Mouse (Mus musculus): ENCODE measurements around the gene Abcc2.

The Abcc2 gene

DNA sequence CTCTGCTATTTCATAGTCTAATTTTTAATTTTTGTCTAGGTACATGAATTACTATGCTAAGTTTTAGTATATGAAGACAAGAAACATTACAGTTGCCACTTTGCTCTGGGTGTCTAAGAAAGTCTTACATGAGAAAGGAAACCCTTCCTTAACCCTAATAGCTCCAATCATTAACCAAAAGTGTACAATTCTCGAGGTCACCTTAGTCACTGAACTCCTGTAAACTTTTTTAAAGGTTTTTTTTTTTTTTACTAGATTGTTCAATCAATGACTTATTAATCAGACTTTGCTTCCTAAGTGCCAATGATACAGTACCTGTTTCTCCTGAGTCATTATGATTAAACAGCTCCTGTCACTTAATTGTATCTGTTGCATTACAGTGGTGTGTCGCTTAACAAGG, 4.7 kb upstream of the Abcc2 start:
- DNase-seq (ENCODE audit: low read depth, low spot score): no peak

DNA sequence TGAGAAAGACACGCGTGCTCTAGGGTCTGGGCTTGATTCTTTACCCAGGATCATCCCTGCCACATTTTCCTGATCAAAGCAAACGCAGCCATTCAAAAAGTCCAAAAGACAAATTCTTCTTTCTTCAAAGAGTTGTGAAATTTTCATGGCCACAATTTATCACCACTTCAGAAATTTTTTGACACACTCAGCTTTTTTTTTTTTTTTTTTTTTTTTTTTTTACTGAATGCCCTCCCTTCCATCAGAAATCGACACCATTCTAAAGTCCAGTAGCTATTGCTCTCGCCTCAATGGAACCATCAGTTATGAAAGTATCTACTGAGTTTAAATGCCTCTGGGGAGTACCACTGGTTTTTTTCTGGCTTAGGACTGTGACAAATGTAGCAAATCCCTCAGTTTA, 1.6 kb upstream of the Abcc2 start:
- no peak for DNase-seq (ENCODE audit: low read depth, low spot score)

DNA sequence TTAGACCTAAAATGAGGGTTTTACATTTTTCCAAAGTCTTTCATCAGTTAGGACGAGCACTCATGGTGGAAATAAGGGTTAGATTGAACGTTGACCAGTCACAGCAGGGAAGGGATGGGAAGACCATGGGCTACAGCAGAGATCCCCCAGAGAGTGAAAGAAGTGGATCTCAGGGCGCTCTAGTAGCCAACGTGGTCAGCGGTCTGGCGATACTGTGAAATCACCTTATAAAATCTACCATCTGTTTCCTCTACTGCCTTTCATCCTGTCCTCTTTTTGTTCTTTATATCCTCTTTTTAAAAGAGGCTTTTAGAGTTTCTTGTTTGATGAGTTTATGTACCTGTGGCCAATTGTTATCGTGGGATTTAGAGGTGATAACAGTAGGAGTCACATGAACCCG, 2.8 kb downstream of the Abcc2 start:
- DNase-seq (ENCODE audit: low read depth, low spot score): no peak

DNA sequence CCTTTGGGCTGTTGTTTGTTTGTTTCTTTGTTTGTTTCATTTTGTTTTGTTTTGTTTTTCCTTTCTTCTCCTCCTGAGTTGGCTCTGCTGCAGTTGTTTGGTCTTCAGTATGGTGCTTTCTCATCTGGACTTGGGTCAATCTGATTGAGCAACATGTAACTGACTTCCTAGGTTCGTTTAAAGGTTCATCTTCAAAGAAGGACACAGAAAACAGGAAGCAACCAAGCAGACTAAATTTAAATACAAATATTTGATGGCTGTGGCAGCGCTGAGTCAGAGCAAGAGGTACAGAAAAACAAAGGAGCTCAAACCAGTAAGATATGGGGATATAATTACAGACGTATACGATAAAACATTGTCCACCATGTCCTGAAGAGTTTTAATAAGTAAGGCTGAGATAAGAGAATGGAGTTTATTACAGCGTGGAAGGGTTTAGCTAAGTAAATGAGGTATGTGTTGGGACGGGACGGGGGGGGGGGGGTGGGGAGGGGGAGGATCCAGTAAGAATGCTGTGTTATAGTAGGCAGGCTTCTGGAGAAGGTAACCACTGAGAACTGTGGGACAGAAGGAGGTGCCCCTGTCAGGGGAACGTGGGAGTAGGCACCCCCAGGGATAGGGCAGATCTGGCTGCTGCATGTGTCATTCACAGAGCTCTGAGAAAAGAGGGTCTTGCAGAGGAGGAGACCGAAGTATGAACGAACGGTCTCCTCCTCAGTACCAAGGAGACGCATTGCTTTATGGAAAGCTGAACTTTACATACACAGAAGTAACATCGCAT, 4.4 kb downstream of the Abcc2 start:
- no peak for DNase-seq (ENCODE audit: low read depth, low spot score)

DNA sequence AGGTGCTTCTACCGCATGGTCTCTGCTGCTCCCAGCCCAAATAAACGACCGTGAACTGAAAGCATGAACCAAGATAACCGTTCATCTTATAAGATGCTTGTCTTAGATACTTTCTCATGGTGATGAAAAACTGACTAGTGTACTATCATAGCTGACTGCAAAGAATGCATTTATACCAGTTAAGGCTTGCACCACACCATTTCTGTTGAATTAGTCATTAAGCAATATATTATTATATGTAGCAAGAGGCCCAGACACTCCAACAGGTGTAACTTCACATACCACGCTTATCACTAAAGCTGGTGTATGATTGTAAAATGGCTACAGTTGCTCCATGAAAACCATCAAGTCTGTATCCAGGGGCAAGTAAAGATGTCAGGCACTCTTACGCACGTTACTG, 7.8 kb downstream of the Abcc2 start:
- DNase-seq (ENCODE audit: low read depth, low spot score): no peak

DNA sequence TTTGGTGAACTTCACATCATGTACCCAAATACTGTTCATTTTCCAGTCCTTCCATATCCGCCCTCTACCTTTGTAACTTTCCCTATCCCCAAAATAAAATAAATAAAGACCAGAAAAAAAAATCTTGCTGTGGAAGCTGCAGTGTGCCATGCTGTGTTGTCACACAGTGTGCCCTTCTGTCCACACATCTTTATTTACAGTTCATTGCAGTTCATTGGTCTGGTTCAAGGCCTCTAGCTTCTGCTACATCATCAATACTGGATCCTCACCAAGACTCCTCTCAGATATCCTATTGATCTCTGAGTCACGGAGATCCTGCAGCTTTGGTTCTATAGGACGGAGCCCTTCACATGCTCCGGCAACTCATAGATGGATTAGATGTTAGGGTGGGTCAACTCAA, 10.5 kb downstream of the Abcc2 start:
- DNase-seq (ENCODE audit: low read depth, low spot score): no peak

DNA sequence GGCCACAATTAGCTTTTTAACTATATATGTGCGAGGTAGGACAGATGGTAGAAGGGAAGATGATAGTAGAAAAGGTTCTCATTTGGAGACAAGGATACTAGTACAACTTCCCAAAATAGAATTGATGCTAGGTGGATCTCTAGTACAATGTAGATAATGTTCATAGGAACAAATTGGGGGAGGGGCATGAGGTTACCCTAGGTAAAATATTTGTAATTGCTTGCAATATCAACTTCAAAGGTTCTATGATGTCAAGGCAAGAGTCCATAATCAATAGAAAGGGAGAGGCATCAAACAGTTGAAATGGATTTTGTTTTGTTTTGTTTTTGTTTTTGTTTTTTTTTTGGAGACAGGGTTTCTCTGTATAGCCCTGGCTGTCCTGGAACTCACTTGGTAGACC, 12.0 kb downstream of the Abcc2 start:
- no peak for DNase-seq (ENCODE audit: low read depth, low spot score)

DNA sequence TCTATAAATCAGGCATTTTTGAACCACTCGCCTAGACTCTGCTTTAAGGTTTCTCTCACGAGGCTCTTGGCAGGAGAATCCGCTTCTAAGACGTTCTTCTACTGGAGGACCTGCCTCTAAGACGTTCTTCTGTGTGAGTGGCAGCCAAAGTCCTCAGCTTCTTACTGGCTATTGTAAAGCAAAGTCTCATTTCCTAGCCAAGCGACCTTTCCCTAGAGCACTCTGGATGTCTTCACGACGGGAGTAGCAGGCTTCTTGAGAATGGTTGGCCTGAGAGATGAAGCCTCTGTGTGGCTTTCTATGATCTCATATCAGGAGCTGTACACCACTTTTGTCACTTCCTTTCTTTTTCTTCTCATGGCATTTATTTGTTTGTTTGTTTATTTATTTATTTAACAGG, 13.5 kb downstream of the Abcc2 start:
- DNase-seq (ENCODE audit: low read depth, low spot score): peak; percentile 14

DNA sequence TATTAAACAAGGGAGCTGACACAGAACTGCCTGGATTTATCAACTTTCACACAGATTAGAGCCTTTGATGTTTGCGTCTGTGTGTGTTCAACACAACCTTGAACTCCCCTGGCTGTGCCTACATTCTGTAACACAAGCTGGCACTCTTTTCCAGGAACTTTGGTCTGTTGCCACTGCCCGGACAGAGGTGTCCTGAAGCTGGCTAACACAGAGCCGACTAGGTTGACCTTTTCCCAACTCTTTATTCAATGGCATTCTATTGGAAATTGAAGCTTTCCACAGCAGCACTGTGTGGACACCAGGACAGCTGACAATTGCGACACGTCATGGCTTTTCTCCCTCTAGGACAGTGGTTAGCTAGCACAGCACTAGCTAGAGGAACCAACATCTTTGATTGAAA, 15.2 kb downstream of the Abcc2 start:
- no peak for DNase-seq (ENCODE audit: low read depth, low spot score)

DNA sequence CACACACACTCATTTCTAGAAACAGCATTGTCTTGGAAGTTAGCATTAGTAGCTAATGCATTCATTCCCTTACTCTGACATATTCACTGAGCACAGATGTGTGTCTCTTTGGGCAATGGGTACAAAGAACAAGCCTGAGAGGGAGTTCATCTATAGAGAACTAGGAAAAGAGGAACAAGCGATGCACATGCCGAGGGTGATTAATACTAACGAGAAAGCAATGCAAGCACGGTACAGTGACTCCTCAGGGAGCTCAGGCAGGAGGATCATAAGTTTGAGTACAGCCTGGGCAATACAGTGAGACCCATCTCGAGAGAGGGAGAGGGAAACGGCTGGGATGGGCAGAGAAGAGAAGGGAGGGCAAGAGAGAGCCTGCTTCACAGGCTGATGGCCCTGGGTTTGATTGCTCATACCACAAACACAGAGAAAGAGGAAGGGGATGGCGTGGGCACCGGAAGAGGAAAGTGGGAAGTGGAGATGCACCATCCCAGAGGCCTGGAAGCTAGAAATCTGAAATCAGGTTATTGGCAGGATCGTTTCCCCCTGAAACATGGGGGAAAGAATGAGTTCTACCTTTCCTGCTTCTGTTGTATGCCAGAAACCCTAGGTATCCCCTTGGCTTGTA, 19.5 kb downstream of the Abcc2 start:
- no peak for DNase-seq (ENCODE audit: low read depth, low spot score)

DNA sequence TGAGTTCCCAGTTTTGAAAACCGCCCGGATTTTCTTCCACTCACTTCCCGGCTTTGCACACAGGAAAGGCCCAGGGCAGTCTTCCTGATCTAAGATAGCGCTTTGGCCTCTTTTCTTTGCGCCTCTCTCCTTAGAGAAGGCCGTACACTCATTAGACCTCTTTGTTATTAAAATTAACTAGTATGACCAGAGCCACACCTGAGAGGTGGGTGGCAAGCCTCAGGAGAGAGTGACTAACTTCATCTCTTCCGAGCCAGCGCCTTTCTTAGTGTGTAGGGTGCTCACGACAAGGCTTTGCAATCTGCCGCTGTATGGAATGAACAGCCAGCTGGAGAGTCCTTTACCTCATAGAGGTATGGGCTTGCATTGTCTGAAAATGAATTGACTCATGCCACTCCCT, 21.9 kb downstream of the Abcc2 start:
- DNase-seq (ENCODE audit: low read depth, low spot score): peak; percentile 35

DNA sequence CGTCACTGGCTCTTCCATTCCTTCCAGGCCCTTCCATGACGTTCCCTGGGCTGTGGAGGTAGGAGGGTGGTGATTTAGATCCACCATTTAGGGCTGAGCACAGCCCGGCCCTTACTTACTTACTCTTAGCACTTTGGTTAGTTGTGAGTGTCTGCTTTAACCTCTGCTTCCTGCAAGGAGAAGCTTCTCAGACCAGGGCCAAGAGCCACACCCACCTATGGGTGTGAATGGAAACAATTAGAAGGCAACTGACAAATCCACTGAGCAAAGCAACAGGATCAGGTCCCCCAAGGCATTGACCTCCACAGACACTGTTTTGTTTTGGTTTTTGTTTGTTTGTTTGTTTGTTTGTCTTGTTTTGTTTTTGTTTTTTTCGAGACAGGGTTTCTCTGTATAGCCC, 27.3 kb downstream of the Abcc2 start:
- DNase-seq (ENCODE audit: low read depth, low spot score): peak; percentile 56

DNA sequence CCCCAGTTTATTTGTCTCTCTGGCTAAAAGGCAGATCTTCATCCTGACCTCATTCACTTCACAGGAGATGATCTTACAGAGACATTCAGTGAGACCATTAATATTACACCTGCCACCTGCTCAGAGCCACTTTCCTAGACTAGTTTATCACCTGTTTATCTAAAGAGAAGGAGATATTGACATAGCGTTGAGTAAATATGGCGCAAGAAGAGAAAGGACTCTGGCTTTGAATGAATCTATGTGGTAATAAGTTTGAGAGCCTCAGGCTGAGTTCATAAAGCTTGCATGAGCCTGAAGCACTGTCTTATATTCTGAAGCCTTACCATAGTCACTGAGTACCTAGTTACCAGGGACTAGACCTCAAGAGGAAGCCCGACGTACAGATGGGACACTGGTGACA, 29.4 kb downstream of the Abcc2 start:
- no peak for DNase-seq (ENCODE audit: low read depth, low spot score)

DNA sequence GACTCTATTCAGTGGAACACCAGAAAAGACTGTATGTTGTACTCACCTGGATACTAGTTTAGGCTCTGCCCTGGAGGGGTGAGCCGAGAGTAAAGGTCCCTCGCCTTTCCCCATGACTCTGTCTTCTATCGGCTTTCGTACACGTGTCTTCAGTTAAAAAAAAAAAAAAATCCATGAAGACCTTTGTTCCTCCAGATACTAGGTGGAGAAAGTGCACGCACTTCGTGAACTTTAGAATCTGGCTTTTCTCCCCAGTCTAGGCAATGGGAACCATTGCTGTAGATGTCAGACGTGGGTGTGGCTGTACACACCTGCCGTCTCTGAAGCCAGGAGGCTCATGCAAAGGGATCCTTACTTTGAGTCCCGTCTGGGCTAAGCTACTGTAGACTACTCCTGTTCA, 31.3 kb downstream of the Abcc2 start:
- no peak for DNase-seq (ENCODE audit: low read depth, low spot score)

DNA sequence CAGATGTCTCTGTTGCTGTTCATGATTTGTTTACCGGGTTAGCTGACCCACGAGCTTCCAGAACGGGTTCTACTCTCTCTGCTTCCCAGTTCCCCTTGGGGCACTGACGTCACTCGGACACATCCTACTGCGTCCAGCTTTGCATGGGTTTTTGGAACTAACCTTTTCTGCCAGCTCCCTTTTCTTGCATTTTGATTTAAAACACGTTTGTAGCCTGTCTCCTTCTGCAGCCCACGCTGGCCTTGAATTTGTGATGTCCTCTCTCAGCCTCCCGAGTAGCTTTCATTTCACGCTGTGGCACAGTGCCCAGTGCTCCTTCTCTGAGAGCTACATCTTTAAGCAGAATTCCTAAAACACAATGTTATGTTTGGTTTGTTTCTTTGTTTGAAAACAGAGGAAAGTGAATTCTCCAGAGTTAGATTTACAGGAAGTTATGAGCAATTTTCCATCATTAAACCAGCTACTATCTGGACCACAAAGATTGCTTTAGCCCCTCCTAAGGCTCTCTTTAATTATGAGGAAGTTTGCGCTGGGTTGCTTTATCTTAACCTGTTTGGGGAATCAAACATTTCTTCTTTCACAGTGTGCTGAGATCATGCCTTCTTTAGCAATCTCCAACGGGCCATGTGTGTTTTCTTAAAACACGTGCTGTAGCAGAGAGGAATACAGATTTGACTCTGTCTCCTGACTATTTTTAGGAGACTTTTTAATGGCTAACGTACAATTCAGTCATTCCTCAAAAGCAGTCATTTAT, 33.8 kb downstream of the Abcc2 start:
- DNase-seq (ENCODE audit: low read depth, low spot score): no peak

DNA sequence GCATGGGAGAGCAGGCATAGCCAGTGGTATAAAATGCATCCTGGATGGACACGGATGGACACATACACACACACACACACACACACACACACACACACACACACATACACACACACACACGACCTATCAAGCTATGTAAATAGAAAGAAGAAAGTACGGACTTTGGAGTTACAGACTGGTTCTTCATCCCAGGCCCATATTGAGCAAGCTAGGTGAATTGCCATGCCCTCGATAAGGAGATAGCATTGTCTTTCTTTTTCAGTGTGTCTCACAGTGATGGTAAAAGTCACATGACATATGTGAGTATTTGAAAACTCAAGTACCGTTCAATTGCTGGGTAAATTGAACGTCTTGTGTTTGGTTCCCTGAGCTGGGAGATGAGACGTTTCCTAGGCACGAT, 44.9 kb downstream of the Abcc2 start:
- no peak for DNase-seq (ENCODE audit: low read depth, low spot score)

DNA sequence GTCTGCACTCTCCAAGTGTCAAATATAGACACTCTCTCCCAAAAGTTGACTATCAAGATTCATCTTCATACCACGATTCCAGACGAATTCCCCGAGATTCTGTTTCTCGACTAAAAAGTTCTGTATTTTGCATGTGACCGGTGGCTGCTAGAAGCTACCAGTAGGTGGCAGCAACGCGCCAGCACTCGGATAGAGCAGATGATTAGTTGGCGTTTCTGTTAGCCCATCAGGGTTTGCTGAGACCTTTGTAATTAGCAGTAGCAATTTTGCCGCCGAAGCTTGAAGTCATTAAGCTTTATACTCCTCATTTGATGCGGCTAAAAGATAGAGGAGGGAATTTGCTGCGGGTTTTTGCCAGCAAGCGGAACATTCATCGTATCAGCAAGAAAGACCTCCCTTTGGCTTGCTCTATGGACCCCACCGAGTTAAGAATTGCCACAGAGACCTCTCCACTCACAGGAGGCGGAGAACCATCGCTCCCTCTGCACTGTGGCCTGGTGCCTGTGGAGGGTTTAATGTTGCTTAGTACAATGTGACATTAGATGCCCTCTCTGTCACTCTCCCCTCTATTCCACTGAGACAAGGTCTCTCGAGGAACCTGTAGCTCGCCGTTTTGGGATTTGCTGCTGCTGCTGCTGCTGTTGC, 50.6 kb downstream of the Abcc2 start:
- DNase-seq (ENCODE audit: low read depth, low spot score): peak; percentile 66

DNA sequence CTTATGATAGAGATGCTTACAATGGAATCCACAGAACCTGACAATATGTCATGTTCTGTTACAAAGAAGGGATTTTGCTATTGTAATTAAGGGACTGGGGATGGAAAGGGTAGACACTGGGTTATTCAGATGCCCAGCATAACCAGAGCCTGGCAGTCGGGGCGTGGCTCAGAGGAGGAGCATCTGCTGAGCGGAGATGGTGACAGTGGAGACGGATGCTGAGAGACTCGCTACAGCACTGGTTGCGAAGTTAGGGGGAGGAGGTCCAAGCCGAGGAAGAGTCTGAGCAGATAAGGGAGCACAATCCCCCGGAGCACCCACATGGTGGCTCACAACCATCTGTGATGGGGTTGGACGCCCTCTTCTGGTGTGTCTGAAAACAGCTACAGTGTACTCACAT, 61.2 kb downstream of the Abcc2 start:
- peak; percentile 39 for DNase-seq (ENCODE audit: low read depth, low spot score)

DNA sequence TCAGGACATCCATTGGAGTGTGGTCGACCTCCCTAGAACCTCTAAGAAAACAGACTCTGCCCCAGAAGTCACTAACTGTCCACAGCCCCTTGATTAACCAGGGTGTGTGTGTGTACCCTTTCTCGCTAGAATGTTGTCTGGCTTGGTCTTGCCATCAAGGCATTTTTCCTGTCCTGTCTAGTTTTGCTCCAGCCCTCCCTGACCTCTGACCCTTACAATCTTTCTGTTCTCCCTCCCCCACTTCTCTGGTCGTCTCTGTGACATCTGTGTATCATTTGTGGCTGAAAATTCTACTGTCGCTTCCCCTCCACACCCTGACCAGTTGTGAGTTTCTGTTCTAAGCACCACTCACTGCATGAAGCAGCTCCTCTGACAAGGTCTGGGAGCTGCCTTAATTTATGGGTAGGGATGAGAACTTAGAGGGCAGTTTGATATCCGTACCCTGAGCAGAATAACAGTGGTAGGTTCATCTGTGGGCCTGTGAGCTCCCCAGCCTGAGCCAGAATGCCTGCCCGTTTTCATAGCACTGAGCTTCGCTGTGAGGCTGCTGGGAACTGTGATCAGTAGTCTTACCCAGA, 63.4 kb downstream of the Abcc2 start:
- no peak for DNase-seq (ENCODE audit: low read depth, low spot score)

DNA sequence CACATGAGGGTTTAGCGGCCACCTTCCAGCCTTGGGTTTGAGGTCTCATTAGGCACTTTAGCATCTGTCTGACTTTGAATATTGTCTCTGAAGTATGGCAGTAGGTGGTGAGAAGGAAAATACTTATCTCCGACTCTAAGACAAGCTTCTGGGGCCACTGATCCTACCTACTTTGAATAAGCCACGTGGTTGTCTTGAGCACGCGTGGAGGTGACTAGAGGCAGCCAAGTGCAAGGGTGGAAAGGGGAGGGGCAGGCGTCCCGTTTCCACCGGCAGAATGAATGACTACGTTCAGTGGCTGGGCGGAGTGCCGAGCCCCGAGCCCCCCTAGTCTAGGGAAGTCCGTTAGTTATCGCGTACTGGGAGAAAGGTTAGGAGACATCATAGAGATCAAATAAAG, 65.1 kb downstream of the Abcc2 start:
- no peak for DNase-seq (ENCODE audit: low read depth, low spot score)

DNA sequence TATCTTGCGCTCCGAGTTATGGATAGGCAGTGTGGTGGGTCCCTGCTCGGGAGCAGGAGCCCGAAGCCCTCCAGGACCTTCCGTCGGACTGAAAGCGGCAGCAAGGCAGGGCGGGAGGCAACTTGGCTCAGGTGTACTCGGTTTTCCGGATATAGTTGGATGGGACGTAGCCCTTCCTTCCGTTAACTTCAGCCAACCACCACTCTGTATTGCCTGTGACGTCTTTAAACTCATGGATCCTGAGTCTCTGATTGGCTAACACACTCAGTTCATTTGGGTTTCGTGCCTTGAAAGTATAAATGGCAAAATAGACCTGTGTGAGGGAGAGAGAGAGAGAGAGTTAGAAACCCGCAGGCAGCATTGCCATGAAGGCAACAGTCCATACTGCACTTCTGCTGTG, 66.0 kb downstream of the Abcc2 start:
- peak; percentile 90 for DNase-seq (ENCODE audit: low read depth, low spot score)

DNA sequence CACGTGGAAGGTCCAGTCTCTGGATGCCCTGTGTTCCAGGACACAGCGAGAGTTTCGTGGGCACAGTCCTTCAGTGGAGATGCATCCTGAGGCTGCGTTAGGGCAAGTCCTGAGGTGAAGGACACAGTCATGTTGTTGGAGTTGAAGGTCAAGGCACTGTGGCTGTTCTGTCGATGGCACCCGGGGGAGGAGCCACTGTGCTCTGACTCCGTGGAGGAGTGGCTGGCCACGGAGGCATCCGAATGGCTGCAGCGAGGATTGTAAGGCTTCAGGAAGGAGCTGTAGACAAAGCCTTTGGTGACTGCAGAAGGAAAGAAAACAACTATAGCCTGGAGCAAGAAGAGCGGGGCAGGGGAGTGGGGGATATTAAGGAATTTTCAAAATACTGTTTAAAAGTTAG, 68.0 kb downstream of the Abcc2 start:
- peak; percentile 30 for DNase-seq (ENCODE audit: low read depth, low spot score)

Data from ES-CJ7 (cell line).